Mouse (Mus musculus) testis, adult 2 months (tissue): ENCODE data around the gene Syn3.

ENCODE experiments used
- CTCF ChIP-seq: fragments of 200-500 bp; IDR thresholded peaks from 2 replicates; pipeline ENCODE4 v1.5.1; 2012; ENCODE audit warnings: low read depth, mild to moderate bottlenecking, inconsistent platforms, low read length, moderate library complexity; ENCODE audit not compliant: control insufficient read depth, insufficient read depth, insufficient replicate concordance
- POLR2A ChIP-seq: fragments of 200-500 bp; IDR thresholded peaks from 2 replicates; pipeline ENCODE4 v1.6.1; 2012; ENCODE audit warnings: low read depth, mild to moderate bottlenecking, inconsistent platforms, low read length, moderate library complexity; ENCODE audit not compliant: control insufficient read depth

GRCm38 (mm10) chr10:86344654-86345053 lies 154.0 kb downstream of the Syn3 start:
- TF ChIP-seq POLR2A = no peak
- TF ChIP-seq CTCF = no peak
